Mouse (Mus musculus) urinary bladder, adult 2 months (tissue): ENCODE data around the gene Gck. TPM values are rescaled to one million over a fixed set of nuclear protein-coding genes. Genes with fewer than 3 reads are reported as not detected.

Source experiments
- DNase-seq: peaks from one replicate; pipeline ENCODE4 v3.0.0; 2022; ENCODE audit warnings: low spot score
- polyA plus RNA-seq: library from polyadenylated mRNA; depleted of rRNA; stranded (reverse); fragments of >200 nt; gene quantifications from 2 replicates; pipeline ENCODE4 v1.2.3, GENCODE M21; 2012

The Gck gene
- polyA plus RNA-seq, 1 experiment: 0.08 TPM

GRCm38 (mm10) chr11:5877421-5877820 is 72.5 kb downstream of the Gck start:
- no peak for DNase-seq

- no peak for DNase-seq
Measured at GRCm38 (mm10) chr11:5873192-5873591, 76.7 kb downstream of the Gck start.

DNA sequence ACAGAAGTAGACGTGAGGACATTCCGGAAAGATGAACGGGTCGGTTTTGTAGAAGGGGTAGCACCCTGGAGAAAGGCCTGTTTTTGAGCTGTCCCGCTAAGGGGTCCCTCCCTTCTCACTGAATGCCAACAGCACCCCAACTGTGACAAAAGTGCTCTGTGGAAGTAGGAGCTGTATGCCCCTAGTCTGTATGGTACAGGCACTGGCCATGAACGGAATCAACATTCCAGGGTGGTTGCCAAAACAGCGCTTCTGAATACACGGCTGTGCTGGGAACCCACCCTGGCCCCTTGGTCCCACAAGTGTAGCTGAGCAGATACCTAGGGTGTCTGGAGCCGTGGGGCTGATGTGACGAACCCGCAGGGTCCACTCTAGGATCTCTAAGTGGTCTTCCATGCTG is 77.2 kb downstream of the Gck start:
- DNase-seq: no peak

GRCm38 (mm10) chr11:5870069-5870468 is 79.8 kb downstream of the Gck start:
- no peak for DNase-seq

- DNase-seq: no peak
Measured at GRCm38 (mm10) chr11:5869331-5869730, 80.5 kb downstream of the Gck start.

DNA sequence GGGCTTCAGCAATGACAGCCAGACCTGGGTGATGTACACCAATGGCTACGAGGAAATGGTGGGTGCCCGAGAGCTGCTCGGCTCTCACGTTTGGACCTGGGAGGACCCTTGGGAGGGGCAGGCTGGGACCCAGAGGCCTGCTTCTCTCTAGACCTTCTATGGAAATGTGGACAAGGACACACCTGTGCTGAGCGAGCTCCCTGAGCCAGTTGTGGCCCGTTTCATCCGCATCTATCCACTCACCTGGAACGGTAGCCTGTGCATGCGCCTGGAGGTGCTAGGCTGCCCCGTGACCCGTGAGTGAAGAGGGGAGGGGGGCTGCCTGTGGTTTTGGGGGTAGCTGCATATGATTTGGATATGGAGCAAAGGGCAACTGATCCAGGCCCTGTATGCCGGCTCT is 81.6 kb downstream of the Gck start:
- no peak for DNase-seq

DNA sequence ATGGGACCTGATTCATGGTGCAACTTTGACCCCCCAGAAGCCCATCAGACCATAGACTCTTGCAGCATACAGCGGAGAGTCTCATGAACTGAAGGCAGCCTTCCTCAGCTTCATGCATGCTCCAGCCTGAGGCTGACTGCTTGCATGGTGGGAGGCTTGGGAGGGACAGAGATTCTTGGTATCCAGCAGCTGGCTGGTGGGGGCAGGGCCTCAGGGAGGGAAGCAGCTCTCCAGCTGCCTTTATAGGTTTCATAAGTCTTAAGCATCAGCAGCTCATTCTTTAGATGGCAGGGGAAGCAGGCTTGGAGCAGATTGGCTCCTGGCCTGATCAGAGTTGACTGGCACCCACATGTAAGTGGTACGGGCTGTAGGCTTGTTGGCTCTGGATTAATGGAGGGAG is 82.7 kb downstream of the Gck start:
- no peak for DNase-seq

GRCm38 (mm10) chr11:5862394-5863105 is 87.3 kb downstream of the Gck start:
- no peak for DNase-seq

- no peak for DNase-seq
Measured at GRCm38 (mm10) chr11:5861678-5862393, 88.0 kb downstream of the Gck start, which contains the start of gene Aebp1. TSS of gene Aebp1 (plus strand) at chr11:5861947.

DNA sequence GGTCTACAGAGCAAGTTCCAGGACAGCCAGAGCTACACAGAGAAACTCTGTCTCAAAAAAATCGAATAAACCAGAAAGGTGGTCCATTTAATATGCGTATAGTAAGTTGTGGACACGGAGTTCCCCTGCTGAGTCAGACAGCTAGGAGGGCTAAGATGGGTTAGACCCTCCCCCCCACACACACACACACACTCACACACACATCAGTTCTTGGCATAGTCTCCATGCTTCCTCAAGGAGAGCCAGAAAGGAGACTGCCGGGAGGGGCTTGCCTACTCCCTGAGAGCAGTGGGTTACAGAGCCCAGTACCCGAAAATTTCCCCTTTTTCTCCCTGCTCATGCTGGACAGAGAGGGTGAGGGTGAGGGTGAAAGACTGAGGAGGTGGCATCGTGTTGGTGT is 89.2 kb downstream of the Gck start:
- no peak for DNase-seq

DNA sequence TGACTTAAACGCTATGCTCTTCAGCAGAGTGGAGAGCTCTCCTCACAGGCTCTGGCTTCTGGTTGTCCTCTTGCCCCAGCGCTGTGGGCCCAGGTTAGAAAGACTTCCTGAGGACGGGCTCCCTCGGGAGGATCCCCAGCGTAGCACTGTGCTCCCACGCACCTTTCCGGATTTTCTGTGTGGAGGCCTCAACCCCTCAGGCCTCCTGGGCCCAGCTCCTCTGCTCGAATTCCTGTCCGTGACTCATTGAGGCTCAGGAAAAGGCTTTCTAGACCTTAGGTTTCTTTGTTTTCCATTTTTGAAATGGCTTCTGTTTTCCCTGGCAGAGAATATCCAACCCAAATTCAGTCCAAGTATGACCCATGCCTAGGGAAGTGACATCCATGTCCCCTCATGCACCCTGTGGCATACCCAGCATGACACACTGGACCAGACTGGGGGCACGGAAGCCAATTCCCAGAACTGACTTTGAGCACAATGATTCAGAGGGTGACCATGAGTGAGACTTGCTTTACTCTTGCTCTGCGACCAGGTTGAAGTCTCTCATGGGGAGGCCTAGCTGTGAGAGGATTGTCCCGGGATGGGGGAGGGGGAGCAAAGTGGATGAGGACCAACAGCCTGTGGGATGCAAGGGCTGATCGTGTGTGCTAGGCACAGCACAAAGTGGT is 89.9 kb downstream of the Gck start:
- no peak for DNase-seq

GRCm38 (mm10) chr11:5858723-5859122 is 91.2 kb downstream of the Gck start:
- DNase-seq: no peak

DNA sequence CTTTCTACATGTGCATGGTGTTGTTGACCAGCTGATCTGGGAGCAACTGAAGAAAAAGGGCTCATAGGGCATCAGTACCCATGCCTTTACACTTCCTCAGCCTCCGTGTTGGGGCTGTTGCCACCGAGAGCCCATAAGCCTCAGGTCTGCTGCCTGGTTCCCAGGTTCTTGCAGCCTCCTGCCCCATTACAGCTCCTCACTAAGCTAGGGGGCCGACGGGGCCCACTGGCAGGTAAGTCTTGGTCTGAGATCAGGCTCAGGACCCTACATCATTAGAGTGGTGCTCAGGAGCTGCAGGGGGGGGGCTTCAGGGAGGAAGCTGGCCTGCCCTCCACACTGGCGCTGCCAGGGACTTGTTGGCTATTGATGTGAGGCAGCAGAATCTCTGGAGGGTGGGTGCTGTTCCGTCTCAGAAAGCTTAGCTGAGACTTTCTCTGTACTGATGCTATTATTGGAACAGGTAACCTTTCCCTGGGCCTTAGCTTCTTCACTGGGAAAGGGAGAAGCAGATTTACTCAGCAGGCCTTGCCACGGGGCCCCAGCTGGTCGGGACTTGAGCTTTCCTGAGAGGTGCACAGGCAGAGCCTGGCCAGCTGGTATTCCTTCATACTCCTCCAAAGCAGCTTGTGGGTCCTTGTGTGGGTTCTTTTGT is 93.3 kb downstream of the Gck start:
- no peak for DNase-seq

DNA sequence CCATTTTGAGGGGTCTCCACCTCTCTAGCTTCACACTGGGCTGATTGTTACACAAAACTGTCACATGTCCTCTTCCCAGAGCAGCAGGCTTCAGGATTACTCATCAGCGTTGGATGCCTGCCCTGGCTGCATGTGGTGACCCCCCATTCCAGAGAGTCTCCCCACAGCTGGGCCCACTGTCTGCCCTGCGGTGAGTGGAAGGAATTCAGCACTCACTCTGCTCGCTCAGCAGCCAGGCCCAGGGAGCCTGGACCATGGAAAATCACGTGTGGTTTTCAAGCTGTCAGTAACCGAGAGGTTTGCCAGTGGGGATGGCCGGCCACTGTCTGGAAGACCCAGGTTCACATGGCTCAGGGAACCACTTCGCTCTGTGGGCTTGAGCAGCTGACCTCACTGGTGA is 94.0 kb downstream of the Gck start:
- no peak for DNase-seq

- no peak for DNase-seq
Measured at GRCm38 (mm10) chr11:5855481-5855880, 94.4 kb downstream of the Gck start.

DNA sequence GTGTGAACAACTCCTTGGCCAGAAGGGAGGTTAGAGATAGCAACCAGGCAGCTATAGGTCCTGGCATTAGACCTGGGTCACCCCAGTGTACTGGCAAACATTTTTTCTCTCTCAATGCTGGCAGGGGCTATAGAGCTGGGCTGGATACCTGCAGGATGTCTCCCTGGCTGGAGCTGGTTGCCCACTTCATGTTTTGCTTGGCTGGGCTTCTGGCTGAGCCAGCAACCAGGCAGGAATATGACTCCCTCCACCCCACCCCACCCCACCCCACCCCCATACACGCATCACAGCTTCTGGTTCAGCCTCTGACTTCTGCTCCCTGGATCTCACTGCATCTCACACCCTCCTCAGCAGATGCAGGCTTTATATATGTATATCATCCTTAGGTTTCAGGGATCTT is 97.6 kb downstream of the Gck start:
- no peak for DNase-seq

DNA sequence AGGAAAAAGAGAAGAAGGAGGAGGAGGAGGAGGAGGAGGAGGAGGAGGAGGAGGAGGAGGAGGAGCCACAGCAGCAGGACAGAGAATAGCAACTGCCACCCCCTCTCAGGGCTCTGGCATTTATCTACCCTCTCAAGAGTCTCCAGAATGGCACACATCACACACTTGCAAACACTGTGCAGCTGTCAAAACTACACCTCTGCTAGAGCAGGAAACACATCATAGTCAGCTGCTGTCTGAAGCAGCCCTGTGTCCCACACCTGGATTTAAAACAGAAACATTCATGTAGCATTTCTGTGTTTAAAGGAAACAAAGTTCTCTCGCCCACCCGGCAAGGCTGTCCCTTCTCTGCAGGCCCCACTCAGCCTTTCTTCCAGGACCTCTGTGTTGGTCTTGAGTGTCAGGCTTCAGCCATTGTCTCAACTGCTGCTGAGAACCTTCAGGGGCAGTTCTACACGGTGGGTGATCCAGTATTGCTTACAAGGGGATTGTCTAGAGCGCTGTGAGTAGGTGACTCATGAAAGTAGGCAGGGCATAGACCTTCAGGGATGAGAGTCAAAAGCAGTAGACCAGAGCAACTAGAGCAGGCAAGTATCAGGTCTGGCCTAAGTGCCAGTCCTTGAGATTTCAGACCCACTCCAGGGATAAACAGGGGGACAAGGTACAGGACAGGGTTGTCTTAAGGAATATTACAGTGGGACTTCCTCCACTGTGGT is 98.7 kb downstream of the Gck start:
- no peak for DNase-seq
